Mouse (Mus musculus) frontal cortex, postnatal 10 days (tissue): ENCODE results near the gene Mon2.
"Not testable (repeated sequence)": the region's sequence is repeated elsewhere in the genome, so short reads cannot be mapped to it uniquely, and the experiment has no call there.

Experiments
- DNase-seq, 2 experiments: peaks; one replicate each; pipeline ENCODE4 v3.0.0; 2022; ENCODE audit warnings: low spot score in 2 of 2, mixed read lengths in 1 of 2

Gene Mon2

GRCm38 (mm10) chr10:123057082-123057481 lies 19.2 kb downstream of the Mon2 start:
- no peak for DNase-seq

GRCm38 (mm10) chr10:123056463-123056862 lies 19.8 kb downstream of the Mon2 start:
- no peak for DNase-seq

- no peak for DNase-seq
Observed at GRCm38 (mm10) chr10:123055205-123056000, 20.9 kb downstream of the Mon2 start.

GRCm38 (mm10) chr10:123053557-123053956 lies 22.7 kb downstream of the Mon2 start:
- DNase-seq = no peak

GRCm38 (mm10) chr10:123052021-123052420 lies 24.3 kb downstream of the Mon2 start:
- no peak for DNase-seq

- DNase-seq = no peak
Observed at GRCm38 (mm10) chr10:123048730-123049129, 27.6 kb downstream of the Mon2 start.

- DNase-seq = no peak
Observed at GRCm38 (mm10) chr10:123039936-123040335, 36.4 kb downstream of the Mon2 start.

GRCm38 (mm10) chr10:123032078-123032646 lies 44.1 kb downstream of the Mon2 start:
- DNase-seq = no peak

- no peak for DNase-seq
Observed at GRCm38 (mm10) chr10:123031449-123031848, 44.9 kb downstream of the Mon2 start.

- DNase-seq = no peak
Observed at GRCm38 (mm10) chr10:123030589-123030988, 45.7 kb downstream of the Mon2 start.

- DNase-seq = no peak
Observed at GRCm38 (mm10) chr10:123028949-123029348, 47.4 kb downstream of the Mon2 start.

GRCm38 (mm10) chr10:123026736-123027135 lies 49.6 kb downstream of the Mon2 start:
- DNase-seq = not testable (repeated sequence)

GRCm38 (mm10) chr10:123013435-123013834 lies 62.9 kb downstream of the Mon2 start:
- no peak for DNase-seq

- DNase-seq = no peak
Observed at GRCm38 (mm10) chr10:123011421-123011820, 64.9 kb downstream of the Mon2 start.

GRCm38 (mm10) chr10:123005237-123006185 lies 70.8 kb downstream of the Mon2 start:
- DNase-seq = no peak

GRCm38 (mm10) chr10:123004475-123005236 lies 71.6 kb downstream of the Mon2 start:
- DNase-seq = no peak

GRCm38 (mm10) chr10:123001985-123002384 lies 74.3 kb downstream of the Mon2 start:
- DNase-seq = no peak

- DNase-seq = no peak
Observed at GRCm38 (mm10) chr10:123001363-123001762, 74.9 kb downstream of the Mon2 start.

- no peak for DNase-seq
Observed at GRCm38 (mm10) chr10:122999356-122999755, 76.9 kb downstream of the Mon2 start.

GRCm38 (mm10) chr10:122997852-122998251 lies 78.5 kb downstream of the Mon2 start:
- no peak for DNase-seq

GRCm38 (mm10) chr10:122994402-122995107 lies 81.8 kb downstream of the Mon2 start:
- no peak for DNase-seq
